Mouse (Mus musculus) CH12.LX (cell line): Measurements from ENCODE around the gene Cd81. TPM values are rescaled to one million over a fixed set of nuclear protein-coding genes. Genes with fewer than 3 reads are reported as not detected.
A peak's percentile ranks its signal among the peaks of the same experiment; 100 is the strongest.

Experiments used
- DNase-seq: peaks from one replicate; pipeline ENCODE4 v3.0.0-alpha.2; 2013; ENCODE audit errors: extremely low read depth
- H3K27ac ChIP-seq: 2 replicates; pipeline ENCODE4 v1.5.1; 2012; ENCODE audit warnings: low read depth, mild to moderate bottlenecking, control low read depth, moderate library complexity; ENCODE audit not compliant: insufficient read depth
- H3K27me3 ChIP-seq: replicated peaks from 2 replicates; pipeline ENCODE3; 2012; ENCODE audit warnings: inconsistent platforms
- H3K36me3 ChIP-seq, 2 experiments: replicated peaks in 1 of 2; 2 replicates each; pipeline versions ENCODE3 to v1.6.1; 2012; ENCODE audit warnings: inconsistent platforms in 1 of 2, low read length in 1 of 2, mild to moderate bottlenecking in 1 of 2, mixed read lengths in 1 of 2, moderate library complexity in 1 of 2; ENCODE audit not compliant: control insufficient read depth in 1 of 2, insufficient read depth in 1 of 2
- H3K4me1 ChIP-seq, 2 experiments: 2 replicates each; pipeline ENCODE4 v1.6.1; 2012; ENCODE audit warnings: inconsistent platforms in 1 of 2, moderate library complexity in 1 of 2; ENCODE audit not compliant: insufficient read depth in 2 of 2, control insufficient read depth in 1 of 2
- H3K4me2 ChIP-seq: 2 replicates; pipeline ENCODE4 v1.6.1; 2012; ENCODE audit warnings: low read depth, mild to moderate bottlenecking, control low read depth; ENCODE audit not compliant: poor library complexity, insufficient read depth, severe bottlenecking
- H3K4me3 ChIP-seq, 3 experiments: fragments of 150-350 bp in 1 of 3; sonication (generic) in 1 of 3; replicated peaks in 1 of 3; 2 replicates each; pipeline versions ENCODE3 to v1.5.1; 2011 to 2012; ENCODE audit warnings: low read depth in 2 of 3, low read length in 2 of 3, mild to moderate bottlenecking in 2 of 3, moderate library complexity in 2 of 3, control low read depth in 1 of 3, improper control_type of control experiment in 1 of 3, inconsistent platforms in 1 of 3, mixed read lengths in 1 of 3; ENCODE audit not compliant: poor library complexity in 1 of 3
- H3K79me2 ChIP-seq: replicated peaks from 2 replicates; pipeline ENCODE4 v1.6.1; 2012; ENCODE audit warnings: mild to moderate bottlenecking, moderate library complexity; ENCODE audit not compliant: control insufficient read depth, poor library complexity, insufficient read depth, severe bottlenecking; ENCODE audit errors: extremely low read depth
- H3K9ac ChIP-seq: 2 replicates; pipeline ENCODE4 v1.6.1; 2012; ENCODE audit warnings: low read depth, mild to moderate bottlenecking, control low read depth, moderate library complexity; ENCODE audit not compliant: insufficient read depth
- H3K9me3 ChIP-seq: replicated peaks from 2 replicates; pipeline ENCODE3; 2012; ENCODE audit warnings: low read length, inconsistent platforms, mixed read lengths
- BHLHE40 ChIP-seq: IDR thresholded peaks from 2 replicates; pipeline ENCODE4 v1.6.1; 2011; ENCODE audit warnings: mild to moderate bottlenecking, low read depth, low read length, improper control_type of control experiment
- CHD1 ChIP-seq: IDR thresholded peaks from 2 replicates; pipeline ENCODE4 v1.6.1; 2012; ENCODE audit warnings: low read depth, low read length, improper control_type of control experiment, inconsistent platforms
- CTCF ChIP-seq, 2 experiments: IDR thresholded peaks in 1 of 2; conservative IDR thresholded peaks in 1 of 2; 2 replicates each; pipeline ENCODE4 v1.5.1; 2011 to 2012; ENCODE audit warnings: low read depth in 2 of 2, low read length in 2 of 2, improper control_type of control experiment in 1 of 2, inconsistent platforms in 1 of 2, mild to moderate bottlenecking in 1 of 2, moderate library complexity in 1 of 2
- E2F4 ChIP-seq: IDR thresholded peaks from 2 replicates; pipeline ENCODE4 v1.6.1; 2011; ENCODE audit warnings: low read depth, low read length, improper control_type of control experiment; ENCODE audit not compliant: insufficient replicate concordance
- ELF1 ChIP-seq: IDR thresholded peaks from 2 replicates; pipeline ENCODE4 v1.6.1; 2014; ENCODE audit warnings: low read depth, mild to moderate bottlenecking, inconsistent platforms, low read length, improper control_type of control experiment
- ETS1 ChIP-seq: conservative IDR thresholded peaks from 2 replicates; pipeline ENCODE4 v1.6.1; 2012; ENCODE audit warnings: low read depth, mild to moderate bottlenecking, inconsistent platforms, low read length, improper control_type of control experiment, moderate library complexity
- JUN ChIP-seq: IDR thresholded peaks from 2 replicates; pipeline ENCODE4 v1.6.1; 2011; ENCODE audit warnings: low read depth, mild to moderate bottlenecking, low read length, improper control_type of control experiment, moderate library complexity; ENCODE audit not compliant: insufficient read depth
- MAFK ChIP-seq: IDR thresholded peaks from 2 replicates; pipeline ENCODE4 v1.6.1; 2011; ENCODE audit warnings: low read length, improper control_type of control experiment; ENCODE audit not compliant: insufficient replicate concordance
- MAX ChIP-seq: IDR thresholded peaks from 2 replicates; pipeline ENCODE4 v1.6.1; 2011; ENCODE audit warnings: low read length, improper control_type of control experiment
- MAZ ChIP-seq: IDR thresholded peaks from 2 replicates; pipeline ENCODE4 v1.6.1; 2012; ENCODE audit warnings: low read depth, mild to moderate bottlenecking, inconsistent platforms, low read length, improper control_type of control experiment, moderate library complexity
- MEF2A ChIP-seq: IDR thresholded peaks from 2 replicates; pipeline ENCODE4 v1.6.1; 2014; ENCODE audit warnings: low read depth, mild to moderate bottlenecking, inconsistent platforms, low read length, improper control_type of control experiment, borderline replicate concordance
- MXI1 ChIP-seq: IDR thresholded peaks from 2 replicates; pipeline ENCODE4 v1.6.1; 2011; ENCODE audit warnings: mild to moderate bottlenecking, low read depth, low read length, improper control_type of control experiment
- NELFE ChIP-seq: IDR thresholded peaks from 2 replicates; pipeline ENCODE4 v1.6.1; 2011; ENCODE audit warnings: low read depth, low read length, improper control_type of control experiment
- NRF1 ChIP-seq: IDR thresholded peaks from 2 replicates; pipeline ENCODE4 v1.6.1; 2014; ENCODE audit warnings: low read depth, mild to moderate bottlenecking, inconsistent platforms, low read length, improper control_type of control experiment, moderate library complexity
- POLR2A ChIP-seq: IDR thresholded peaks from 2 replicates; pipeline ENCODE4 v1.6.1; 2011; ENCODE audit warnings: low read depth, mild to moderate bottlenecking, improper control_type of control experiment, low read length
- POLR2AphosphoS2 ChIP-seq: IDR thresholded peaks from 2 replicates; pipeline ENCODE4 v1.6.1; 2011; ENCODE audit warnings: low read depth, low read length, improper control_type of control experiment
- RCOR1 ChIP-seq: conservative IDR thresholded peaks from 2 replicates; pipeline ENCODE4 v1.6.1; 2012; ENCODE audit warnings: low read depth, mild to moderate bottlenecking, inconsistent platforms, low read length, improper control_type of control experiment
- SMC3 ChIP-seq: IDR thresholded peaks from 2 replicates; pipeline ENCODE4 v1.6.1; 2011; ENCODE audit warnings: low read depth, low read length, improper control_type of control experiment
- TBP ChIP-seq: conservative IDR thresholded peaks from 2 replicates; pipeline ENCODE4 v1.6.1; 2011; ENCODE audit warnings: low read depth, low read length, improper control_type of control experiment
- TCF12 ChIP-seq: IDR thresholded peaks from 2 replicates; pipeline ENCODE4 v1.6.1; 2014; ENCODE audit warnings: low read depth, mild to moderate bottlenecking, inconsistent platforms, low read length, improper control_type of control experiment
- UBTF ChIP-seq: IDR thresholded peaks from 2 replicates; pipeline ENCODE4 v1.6.1; 2012; ENCODE audit warnings: low read depth, mild to moderate bottlenecking, inconsistent platforms, low read length, improper control_type of control experiment, moderate library complexity
- USF1 ChIP-seq: IDR thresholded peaks from 2 replicates; pipeline ENCODE4 v1.6.1; 2014; ENCODE audit warnings: low read depth, mild to moderate bottlenecking, inconsistent platforms, low read length, improper control_type of control experiment
- USF2 ChIP-seq: conservative IDR thresholded peaks from 2 replicates; pipeline ENCODE4 v1.6.1; 2011; ENCODE audit warnings: low read depth, low read length, improper control_type of control experiment
- ZC3H11A ChIP-seq: IDR thresholded peaks from 2 replicates; pipeline ENCODE4 v1.6.1; 2012; ENCODE audit warnings: low read depth, mild to moderate bottlenecking, inconsistent platforms, low read length, improper control_type of control experiment
- ZKSCAN1 ChIP-seq: IDR thresholded peaks from 2 replicates; pipeline ENCODE4 v1.6.1; 2012; ENCODE audit warnings: low read depth, inconsistent platforms, low read length, improper control_type of control experiment, borderline replicate concordance
- dilution Hi-C: fragments of 300-500 bp; cut with MboI; formaldehyde crosslinking; loops from 2 replicates; pipeline ENCODE4 v1.14.3; 2020; ENCODE audit warnings: low sequenced_read_pairs; ENCODE audit not compliant: extremely low pct_unique_long_range_greater_than_20kb, extremely low pct_ligation_motif_present
- in situ Hi-C: fragments of 300-500 bp; cut with MboI; formaldehyde crosslinking; loops from 3 replicates; pipeline ENCODE4 v1.14.3; 2019; ENCODE audit warnings: low sequenced_read_pairs, low pct_ligation_motif_present, low pct_unique_long_range_greater_than_20kb, mixed read lengths
- polyA plus RNA-seq: library from polyadenylated mRNA; unstranded; fragments of >175 nt; gene quantifications from 2 replicates; pipeline ENCODE4 v1.2.1, GENCODE M21; 2012; ENCODE audit warnings: low read depth; ENCODE audit not compliant: insufficient read length
- total RNA-seq, 2 experiments: library from RNA; depleted of rRNA; stranded (reverse); fragments of 300-350 nt in 1 of 2; fragments of >200 nt in 1 of 2; gene quantifications; 2 replicates each; pipeline ENCODE4 v1.2.3; 2012 to 2014

Cd81 gene
- total and polyA plus RNA-seq, 3 experiments = 318 to 352 (median 327) TPM

DNA sequence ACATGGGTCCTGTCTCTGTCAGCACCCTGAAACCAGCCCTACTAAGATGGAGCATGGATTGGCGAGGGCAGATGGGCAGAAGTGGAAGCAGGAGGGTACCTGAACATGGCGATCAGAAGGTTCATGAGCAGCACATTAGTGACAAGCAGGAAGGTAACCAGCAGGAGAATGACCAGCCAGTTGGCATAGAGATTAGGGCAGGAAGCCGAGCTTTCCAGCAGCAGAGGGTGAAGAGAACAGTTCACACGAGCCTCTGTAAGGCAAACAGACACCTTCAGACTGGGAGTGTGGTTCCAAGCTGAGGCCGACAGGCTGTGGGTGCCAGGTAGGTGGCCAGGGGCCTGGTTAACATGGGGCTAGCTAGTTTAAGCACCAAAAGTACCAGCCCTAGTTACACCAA, 22.9 kb downstream of the Cd81 start:
- H3K9me3 ChIP-seq = no peaks in the 10 kb centered on the region
- H3K4me2 ChIP-seq = no peak overlapping the region
- in situ Hi-C loops (no loop called here), dilution Hi-C loops (no loop called here)
- H3K4me3 ChIP-seq = no peak overlapping the region
- no peak overlapping the region for H3K9ac ChIP-seq
- H3K36me3 ChIP-seq = peaks cover 0 to 47% of the 10 kb centered on the region in 2 experiments
- no peak overlapping the region for H3K27ac ChIP-seq
- no peak for TF ChIP-seq BHLHE40
- no peak for TF ChIP-seq UBTF
- no peak for TF ChIP-seq ZKSCAN1
- no peak for TF ChIP-seq TBP
- H3K4me1 ChIP-seq = peaks cover 5 to 17% of the 10 kb centered on the region in 2 experiments
- DNase-seq = no peak
- peaks cover 3% of the 10 kb centered on the region for H3K79me2 ChIP-seq
- H3K27me3 ChIP-seq = no peaks in the 10 kb centered on the region

- Histone ChIP-seq H3K27ac (no peak overlapping the region), H3K79me2 (no peaks in the 10 kb centered on the region), H3K4me1 (peaks cover 6 to 19% of the 10 kb centered on the region in 2 experiments), H3K36me3 (peaks cover 0 to 28% of the 10 kb centered on the region in 2 experiments), H3K4me3 (no peak overlapping the region), H3K9ac (no peak overlapping the region), H3K9me3 (no peaks in the 10 kb centered on the region), H3K27me3 (no peaks in the 10 kb centered on the region), H3K4me2 (no peak overlapping the region)
- TF ChIP-seq MXI1 = no peak
- no peak for TF ChIP-seq JUN
- TF ChIP-seq MAFK = no peak
- TF ChIP-seq USF1 = no peak
- no peak for TF ChIP-seq POLR2A
- no peak for TF ChIP-seq TCF12
- no peak for TF ChIP-seq NRF1
- no peak for TF ChIP-seq ELF1
- dilution Hi-C loops = no loop called here
- DNase-seq = no peak
- in situ Hi-C loops = no loop called here
These were observed 24.8 kb downstream of the Cd81 start for GRCm38 (mm10) chr7:143077351-143077750.

- H3K27ac ChIP-seq = no peak overlapping the region
- H3K79me2 ChIP-seq = no peaks in the 10 kb centered on the region
- no peak overlapping the region for H3K9ac ChIP-seq
- in situ Hi-C loops = no loop called here
- peaks cover 0 to 5% of the 10 kb centered on the region in 2 experiments for H3K36me3 ChIP-seq
- no peak overlapping the region for H3K4me2 ChIP-seq
- peaks cover 10 to 37% of the 10 kb centered on the region in 2 experiments for H3K4me1 ChIP-seq
- H3K4me3 ChIP-seq = no peak overlapping the region
- dilution Hi-C loops = no loop called here
- H3K27me3 ChIP-seq = no peaks in the 10 kb centered on the region
- no peaks in the 10 kb centered on the region for H3K9me3 ChIP-seq
- peak; percentile 69 for DNase-seq
- peak; percentile 10; the same call in 1 of the 2 replicates for TF ChIP-seq SMC3
- no peak for TF ChIP-seq MAZ
- TF ChIP-seq TBP = no peak
- no peak for TF ChIP-seq MAFK
- TF ChIP-seq CHD1 = no peak
- TF ChIP-seq ELF1 = peak; percentile 62
- TF ChIP-seq MEF2A = no peak; the same call in 1 of the 2 replicates
- no peak for TF ChIP-seq JUN
- no peak for TF ChIP-seq NELFE
- no peak for TF ChIP-seq E2F4
- peak; percentile 92 for TF ChIP-seq MAX
- TF ChIP-seq RCOR1 = no peak
- TF ChIP-seq MXI1 = peak; percentile 68; the same call in 1 of the 2 replicates
- TF ChIP-seq ETS1 = peak; percentile 32; the same call in 1 of the 2 replicates
- TF ChIP-seq USF1 = peak; percentile 69
- no peak for TF ChIP-seq ZC3H11A
- TF ChIP-seq UBTF = no peak
- peak in 1 of 2 experiments; percentile 44; a peak in 2 of 4 replicates for TF ChIP-seq CTCF (conservative IDR thresholded peaks at IDR 0.05 in 1 of 2, IDR thresholded peaks at IDR 0.05 in 1 of 2; ENCODE audit: low read depth in 2 of 2, low read length in 2 of 2)
- TF ChIP-seq USF2 = peak; percentile 44
- TF ChIP-seq POLR2AphosphoS2 = no peak
These were observed 29.5 kb downstream of the Cd81 start for GRCm38 (mm10) chr7:143082024-143082423.
